Mouse (Mus musculus): ENCODE data around the gene Zfp119b.
A peak's percentile ranks its signal among the peaks of the same experiment; 100 is the strongest.

Gene Zfp119b

DNA sequence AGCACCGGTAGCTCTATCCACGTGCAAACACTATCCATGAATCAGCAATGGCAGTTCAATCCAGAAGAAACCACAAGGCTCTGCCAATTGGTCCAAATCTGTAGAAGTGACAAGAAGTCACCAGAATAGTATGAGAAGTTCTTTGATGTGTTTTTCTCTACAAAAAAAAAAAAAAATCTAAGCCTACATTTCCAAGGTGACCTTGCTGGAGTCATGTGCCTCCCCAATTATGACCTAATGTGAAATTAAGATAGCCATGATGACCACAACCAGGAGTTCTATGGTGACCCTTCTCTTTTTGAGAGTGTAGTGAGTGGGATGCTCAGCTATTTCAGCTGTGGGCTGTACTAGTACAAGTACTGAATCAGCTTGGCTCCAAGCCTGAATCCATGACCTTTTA is at the start of gene Zfp119b:
Gene Zfp119b, minus strand, starts transcription at position 101 of the 400 bp plus-strand sequence.
- DNase-seq (ENCODE audit: low read depth, low spot score) = no peak

GRCm38 (mm10) chr17:55996007-55996406 is 46.7 kb upstream of the Zfp119b start:
- DNase-seq (ENCODE audit: low read depth, low spot score) = no peak

DNA sequence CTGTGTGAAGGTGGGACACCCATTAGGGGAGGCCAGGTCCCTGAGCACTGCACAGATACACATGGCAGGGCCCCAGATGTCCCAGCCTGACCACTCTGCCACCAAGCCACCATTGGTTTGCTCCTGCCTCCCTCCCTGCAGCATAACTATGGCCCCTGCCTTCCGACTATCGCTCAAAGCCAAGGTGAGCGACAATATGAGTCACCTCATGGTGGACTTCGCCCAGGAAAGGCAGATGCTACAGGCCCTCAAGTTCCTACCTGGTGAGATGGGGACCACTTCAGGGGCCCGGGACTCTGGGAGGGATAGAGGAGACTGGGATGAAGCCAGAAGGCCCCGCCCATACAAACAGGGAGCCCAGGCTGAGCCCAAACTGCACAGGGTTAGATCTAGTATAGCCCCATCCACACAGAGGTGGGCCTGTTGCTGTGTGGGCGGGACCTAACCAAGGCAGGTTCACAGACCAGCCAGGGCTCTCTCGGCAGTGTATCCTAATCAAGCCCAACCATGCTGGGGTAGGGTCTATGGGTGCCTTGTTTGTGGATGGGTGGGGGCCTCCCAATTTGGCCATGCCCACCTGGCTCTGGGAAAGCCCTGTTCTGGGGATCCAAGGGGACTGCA is 41.1 kb upstream of the Zfp119b start:
- DNase-seq (ENCODE audit: low read depth, low spot score) = no peak

GRCm38 (mm10) chr17:55986030-55986961 is 37.0 kb upstream of the Zfp119b start, which contains the start of gene Fsd1:
Gene Fsd1 (plus strand): TSS chr17:55986509.
- no peak for DNase-seq (ENCODE audit: low read depth, low spot score)

DNA sequence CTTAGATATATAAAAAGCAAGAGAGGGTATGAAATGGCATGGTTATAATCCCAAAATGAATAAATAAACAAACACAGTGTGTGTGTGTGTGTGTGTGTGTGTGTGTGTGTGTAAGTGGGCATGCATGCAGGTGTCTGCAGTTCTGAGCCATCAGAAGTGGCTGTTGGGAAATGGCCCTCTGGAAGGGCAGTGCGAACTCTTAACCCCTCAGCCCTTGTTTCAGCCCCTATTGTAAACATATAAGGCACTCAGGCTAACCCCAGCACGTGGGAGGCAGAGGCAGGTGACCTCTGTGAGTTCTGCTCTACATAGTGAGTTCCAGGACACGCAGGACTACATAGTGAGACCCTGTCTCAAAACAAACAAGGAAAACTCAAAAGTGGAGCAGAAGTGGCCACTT is 28.0 kb upstream of the Zfp119b start:
- no peak for DNase-seq (ENCODE audit: low read depth, low spot score)

GRCm38 (mm10) chr17:55976255-55976862 is 27.1 kb upstream of the Zfp119b start:
- peak; percentile 86 for DNase-seq (ENCODE audit: low read depth, low spot score)

DNA sequence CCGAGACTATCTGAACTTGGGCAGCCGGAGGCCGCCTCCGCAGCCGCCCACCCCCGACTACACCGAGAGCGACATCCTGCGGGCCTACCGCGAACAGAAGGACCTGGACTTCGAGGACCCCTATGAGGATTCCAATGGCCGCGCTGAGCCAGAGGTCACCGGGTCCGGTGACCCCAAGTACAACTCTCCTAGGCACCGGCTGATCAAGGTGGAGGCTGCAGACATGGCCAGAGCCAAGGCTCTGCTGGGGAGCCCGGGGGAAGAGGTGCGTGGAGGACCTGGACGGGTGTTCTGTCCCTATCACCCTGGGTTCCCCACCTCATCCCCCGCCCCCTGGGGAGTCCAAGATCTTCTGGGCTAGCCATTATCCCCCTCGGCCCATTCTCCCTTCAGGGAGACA is 22.2 kb upstream of the Zfp119b start:
- DNase-seq (ENCODE audit: low read depth, low spot score) = no peak

DNA sequence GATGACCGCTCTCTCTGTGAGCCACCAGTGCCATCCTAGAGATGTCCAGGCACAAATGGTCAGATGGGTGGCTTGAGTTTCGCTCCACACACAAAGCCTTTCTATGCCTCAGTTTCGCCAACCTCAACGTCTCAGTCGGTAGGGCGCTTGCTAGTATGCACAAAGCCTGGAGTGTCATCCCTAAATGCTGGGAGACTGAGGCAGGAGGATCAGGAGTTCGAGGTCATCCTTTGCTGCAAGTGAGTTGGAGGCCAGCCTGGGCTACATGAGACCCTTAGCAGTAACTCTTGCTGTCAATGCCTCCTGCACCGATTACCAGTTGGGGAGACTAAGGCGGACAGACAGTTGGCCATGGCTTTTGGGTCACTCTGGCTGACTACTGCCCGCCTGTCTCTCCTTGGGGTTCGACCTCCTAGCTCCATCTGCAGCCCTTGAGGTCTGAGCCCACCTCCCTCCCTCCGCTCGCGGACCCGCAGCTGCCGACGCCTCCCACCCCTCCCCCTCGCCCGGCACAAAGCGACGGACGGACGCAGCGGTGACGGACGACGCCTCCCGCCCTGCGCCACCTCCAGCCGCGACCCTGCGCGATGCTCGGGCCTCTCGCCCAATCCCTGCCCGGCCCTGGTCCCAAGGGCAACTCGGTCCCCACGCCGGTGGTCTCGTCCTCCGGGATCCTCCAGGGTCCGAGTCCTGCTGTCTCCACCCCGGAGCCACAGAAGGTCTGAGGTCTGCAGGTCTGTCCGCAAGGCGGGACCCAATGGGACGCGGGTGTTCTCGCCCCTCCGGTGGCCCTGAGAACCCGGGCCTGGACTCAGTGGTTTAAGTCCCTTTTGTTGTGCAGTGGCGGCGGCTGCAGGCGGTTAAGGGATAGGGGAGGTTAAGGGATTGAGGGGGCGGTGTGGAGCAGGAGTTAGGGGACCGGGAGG is 20.9 kb upstream of the Zfp119b start, which contains the start of gene Shd:
Gene Shd, plus strand, starts transcription at position 502 of the 926 bp plus-strand sequence.
- DNase-seq (ENCODE audit: low read depth, low spot score) = no peak

GRCm38 (mm10) chr17:55969560-55969959 is 20.3 kb upstream of the Zfp119b start:
- no peak for DNase-seq (ENCODE audit: low read depth, low spot score)

DNA sequence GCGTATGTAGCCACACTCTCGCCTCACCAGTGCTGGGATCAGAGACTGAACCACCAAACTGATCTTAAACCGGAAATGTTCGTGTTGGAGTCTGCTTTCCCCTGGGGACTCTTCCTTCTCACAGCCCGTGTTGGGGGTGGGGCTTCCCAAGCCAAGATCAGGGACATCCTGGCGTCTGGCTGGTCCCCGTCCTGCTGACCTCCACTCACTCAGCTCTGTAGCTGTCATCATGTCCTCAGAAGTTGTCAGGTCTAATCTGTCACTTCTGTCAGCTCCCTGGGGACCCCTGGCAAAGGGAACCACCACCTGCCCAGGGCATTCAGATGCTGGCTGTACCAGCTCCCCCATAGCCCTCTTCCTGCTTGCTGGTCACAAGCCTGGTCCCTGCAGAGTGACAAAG is 18.9 kb upstream of the Zfp119b start:
- no peak for DNase-seq (ENCODE audit: low read depth, low spot score)

DNA sequence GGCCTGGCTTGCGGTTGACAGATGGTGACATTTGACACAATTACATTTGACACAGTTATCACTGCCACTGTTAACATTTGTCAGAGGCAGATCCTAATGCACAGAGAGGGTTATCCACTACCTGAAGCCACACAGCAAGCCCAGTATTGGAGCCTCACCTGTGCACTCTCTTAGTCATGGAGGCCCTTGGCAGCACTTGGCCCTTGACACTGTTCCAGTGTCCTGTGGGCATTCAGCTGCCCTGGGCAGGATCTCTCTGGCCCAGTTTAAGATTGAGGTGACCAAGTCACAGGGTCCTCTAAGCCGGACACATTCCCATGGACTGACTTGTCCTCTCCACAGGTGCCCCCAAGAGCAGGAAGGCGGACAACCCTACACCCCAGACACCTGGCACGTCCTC is 17.9 kb upstream of the Zfp119b start:
- no peak for DNase-seq (ENCODE audit: low read depth, low spot score)

GRCm38 (mm10) chr17:55964996-55965395 is 15.7 kb upstream of the Zfp119b start:
- no peak for DNase-seq (ENCODE audit: low read depth, low spot score)

- no peak for DNase-seq (ENCODE audit: low read depth, low spot score)
Observed at GRCm38 (mm10) chr17:55964496-55964895, 15.2 kb upstream of the Zfp119b start.

DNA sequence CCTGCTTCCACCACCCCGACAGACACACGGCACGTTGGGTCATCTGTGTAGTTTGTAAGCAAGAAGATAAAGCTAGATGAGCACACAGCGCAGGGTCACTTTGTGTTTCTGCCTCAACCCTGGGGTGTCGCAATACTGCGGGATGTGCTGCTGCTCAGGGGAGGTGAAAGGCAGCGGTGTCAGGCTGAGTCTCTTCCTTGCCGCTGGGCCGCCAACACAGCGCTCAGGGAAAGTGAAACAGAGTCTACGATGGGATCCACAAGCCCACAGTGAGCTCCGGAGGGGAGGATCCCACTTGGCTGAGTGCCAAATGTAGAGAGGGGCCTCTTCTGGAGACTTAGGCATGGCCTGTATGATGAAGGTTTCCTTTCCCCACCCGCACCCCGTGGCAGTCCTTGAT is 13.9 kb upstream of the Zfp119b start:
- no peak for DNase-seq (ENCODE audit: low read depth, low spot score)

- DNase-seq (ENCODE audit: low read depth, low spot score) = no peak
Observed at GRCm38 (mm10) chr17:55961631-55962030, 12.3 kb upstream of the Zfp119b start.

- no peak for DNase-seq (ENCODE audit: low read depth, low spot score)
Observed at GRCm38 (mm10) chr17:55960791-55961190, 11.5 kb upstream of the Zfp119b start.

GRCm38 (mm10) chr17:55959946-55960740 is 10.8 kb upstream of the Zfp119b start:
- DNase-seq (ENCODE audit: low read depth, low spot score) = no peak

GRCm38 (mm10) chr17:55958918-55959728 is 9.8 kb upstream of the Zfp119b start, which contains the start of gene Yju2:
Gene Yju2 (plus strand): TSS chr17:55959099.
- peak; percentile 98 for DNase-seq (ENCODE audit: low read depth, low spot score)

DNA sequence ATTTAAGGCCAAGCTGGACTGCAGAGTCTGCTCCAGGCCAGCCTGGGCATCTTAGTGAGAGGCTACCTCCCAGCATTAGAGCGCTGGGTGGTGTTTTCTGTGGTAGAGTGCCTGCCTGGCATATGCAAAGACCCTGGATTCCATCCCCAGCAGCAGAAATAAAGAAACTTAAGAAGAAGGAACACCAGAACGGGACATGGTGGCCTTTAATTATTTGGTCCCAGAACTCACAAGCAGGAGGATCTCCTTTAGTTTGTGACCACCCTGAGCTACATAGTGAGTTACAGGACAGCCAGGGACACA is 9.2 kb upstream of the Zfp119b start:
- no peak for DNase-seq (ENCODE audit: low read depth, low spot score)
